Mouse (Mus musculus): Measurements from ENCODE around the gene Zfyve19. TPM values are rescaled to one million over a fixed set of nuclear protein-coding genes. Genes with fewer than 3 reads are reported as not detected.

Gene Zfyve19
- polyA plus RNA-seq, 1 experiment from 2014 or later, result 42.9 TPM

DNA sequence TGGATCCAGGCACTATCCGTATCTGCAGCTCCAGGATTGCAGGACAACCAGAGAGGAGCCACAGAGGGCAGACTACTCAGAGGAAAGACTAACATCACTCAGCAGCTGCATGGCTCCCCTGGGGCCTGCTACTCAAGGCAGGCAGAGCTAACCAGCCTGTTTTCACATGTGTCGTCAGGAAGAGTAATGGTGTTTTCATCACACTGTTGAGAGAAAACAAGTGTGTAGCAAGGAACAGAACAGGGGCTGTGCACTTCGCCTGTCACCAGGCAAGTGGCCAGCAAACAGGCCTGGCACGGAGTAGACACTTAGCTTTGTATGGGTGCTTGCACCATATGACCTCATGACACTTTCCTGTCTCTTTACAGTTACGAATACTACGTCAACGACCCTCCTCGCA, 36.8 kb upstream of the Zfyve19 start:
- peaks cover 16% of the 10 kb centered on the region for H3K27me3 ChIP-seq (ENCODE audit: control insufficient read depth, insufficient read depth, low read length)
- 64% methylated on average over 8 of the region's 8 CpGs for WGBS
- ATAC-seq (ENCODE audit: low FRiP score), result no peak
- no peak overlapping the region for H3K27ac ChIP-seq (ENCODE audit: low read depth, low read length)
- no peak overlapping the region for H3K4me3 ChIP-seq (ENCODE audit: low read depth, low read length)
- no peaks in the 10 kb centered on the region for H3K9me3 ChIP-seq (ENCODE audit: control insufficient read depth, low read length)
- H3K4me2 ChIP-seq (replicated peaks; ENCODE audit: low read depth, low read length), result no peak overlapping the region
- H3K36me3 ChIP-seq (ENCODE audit: control insufficient read depth, insufficient read depth, low read length), result no peaks in the 10 kb centered on the region
- peak; percentile 33 for DNase-seq (ENCODE audit: low spot score)
- H3K4me1 ChIP-seq (replicated peaks; ENCODE audit: control insufficient read depth, insufficient read depth, low read length), result peaks cover 13% of the 10 kb centered on the region
- no peak overlapping the region for H3K9ac ChIP-seq (ENCODE audit: low read depth, low read length)

DNA sequence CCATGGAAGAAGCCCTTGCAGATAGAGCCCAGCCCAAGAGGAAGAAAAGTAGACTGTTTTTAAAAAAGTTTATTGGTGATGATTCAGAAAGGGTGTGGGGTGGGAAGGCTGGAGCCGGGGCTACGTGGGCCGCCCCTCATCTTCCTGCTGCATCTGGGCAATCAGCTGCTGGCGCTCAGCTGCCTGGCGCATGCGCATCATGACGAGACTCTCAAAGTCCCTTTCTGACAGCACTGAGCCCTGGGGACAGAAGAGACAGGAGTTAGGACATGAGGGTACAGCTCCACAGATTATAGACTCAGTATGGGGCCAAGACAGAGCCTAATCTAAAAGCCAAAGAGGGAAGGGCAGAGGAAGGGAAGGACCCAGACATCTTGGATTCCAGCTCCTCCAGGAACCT, 36.0 kb upstream of the Zfyve19 start:
- H3K4me1 ChIP-seq (replicated peaks; ENCODE audit: control insufficient read depth, insufficient read depth, low read length), result peaks cover 10% of the 10 kb centered on the region
- ATAC-seq (ENCODE audit: low FRiP score), result no peak
- WGBS, result 91% methylated on average over 7 of the region's 7 CpGs
- H3K4me2 ChIP-seq (replicated peaks; ENCODE audit: low read depth, low read length), result no peak overlapping the region
- H3K27me3 ChIP-seq (ENCODE audit: control insufficient read depth, insufficient read depth, low read length), result peaks cover 8% of the 10 kb centered on the region
- H3K9me3 ChIP-seq (ENCODE audit: control insufficient read depth, low read length), result no peaks in the 10 kb centered on the region
- H3K27ac ChIP-seq (ENCODE audit: low read depth, low read length), result no peak overlapping the region
- no peak for DNase-seq (ENCODE audit: low spot score)
- H3K4me3 ChIP-seq (ENCODE audit: low read depth, low read length), result no peak overlapping the region
- peak overlapping the region; percentile 23; the same call in 1 of the 2 replicates for H3K9ac ChIP-seq (ENCODE audit: low read depth, low read length)
- H3K36me3 ChIP-seq (ENCODE audit: control insufficient read depth, insufficient read depth, low read length), result no peaks in the 10 kb centered on the region

DNA sequence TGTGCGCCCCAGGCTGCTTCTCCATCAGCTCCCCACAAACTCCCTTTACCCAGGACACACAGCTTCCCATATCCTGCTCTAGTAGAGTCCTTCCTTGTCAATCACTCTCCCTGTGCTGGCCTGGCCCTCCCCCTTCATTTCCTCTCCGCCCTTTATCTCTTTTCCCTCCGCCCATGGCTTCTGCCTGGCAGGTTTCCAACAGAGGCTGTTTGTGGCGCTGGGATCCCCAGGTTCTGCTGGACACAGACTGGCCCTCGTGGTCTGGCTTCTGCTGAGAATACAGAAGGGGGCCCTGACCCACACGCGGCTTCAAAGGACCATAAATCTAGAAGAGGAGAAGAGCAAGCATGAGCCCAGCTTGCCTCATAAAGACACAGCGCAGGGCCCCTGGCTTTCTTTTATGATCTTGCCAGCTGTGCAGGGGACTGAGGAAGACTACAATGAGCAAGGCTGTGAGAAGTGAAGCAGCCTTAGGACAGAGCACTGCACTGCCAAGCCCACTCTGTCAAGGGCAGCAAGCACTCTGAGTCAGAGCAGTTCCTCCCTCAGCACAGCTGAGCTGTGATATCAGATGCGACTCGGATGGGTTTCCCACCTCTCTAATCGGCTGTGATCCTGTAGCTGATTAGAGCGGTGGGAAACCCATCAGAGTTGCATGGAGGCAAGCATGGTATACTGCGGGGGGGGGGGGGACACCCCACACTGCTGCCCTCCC, 35.4 kb upstream of the Zfyve19 start:
- ATAC-seq (ENCODE audit: low FRiP score), result 0 out of 2 replicates have a peak, but pooled peaks have one; percentile 38
- WGBS, result 33% methylated on average over 13 of the region's 13 CpGs

DNA sequence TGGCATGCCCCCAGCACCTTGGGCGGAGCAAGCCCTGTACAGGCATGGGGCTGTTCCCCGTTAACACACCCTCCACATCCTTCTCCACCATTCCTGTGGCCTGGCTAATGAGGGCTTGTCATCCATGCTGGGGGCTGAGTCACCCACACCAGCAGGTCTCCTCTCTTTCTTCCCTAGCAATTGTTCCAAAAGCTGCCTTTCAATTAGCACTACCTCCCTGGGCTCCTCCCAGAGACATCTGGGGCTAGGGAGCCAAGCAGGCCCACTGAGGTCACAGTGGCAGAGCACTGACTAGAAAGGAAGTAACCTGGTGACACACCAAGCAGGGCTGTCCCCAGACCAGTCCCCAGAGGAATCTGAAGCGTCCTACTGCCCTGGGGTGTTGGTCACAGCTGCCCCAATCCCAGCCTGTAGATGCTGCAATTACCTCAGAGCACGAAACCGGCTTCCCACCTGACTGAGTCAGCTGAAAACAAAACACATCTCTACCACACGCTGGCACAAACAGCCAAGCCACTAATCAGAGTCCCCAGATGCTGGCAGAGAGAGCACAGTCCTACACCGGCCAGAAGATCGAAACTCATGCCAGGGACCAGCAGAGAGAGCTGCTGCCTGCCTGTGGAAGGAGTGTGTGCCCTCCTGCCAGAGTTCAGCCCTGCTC, 34.3 kb upstream of the Zfyve19 start, which contains the start of gene Gm14137:
Gm14137 (plus strand) TSS at position 519 of the 661 bp plus-strand sequence.
- H3K4me2 ChIP-seq (replicated peaks; ENCODE audit: low read depth, low read length), result no peak within 1 kb of the TSS

More for the DNA sequence above, 35.4 kb upstream of the Zfyve19 start:
- no peak overlapping the region for H3K4me3 ChIP-seq (ENCODE audit: low read depth, low read length)
- H3K9me3 ChIP-seq (ENCODE audit: control insufficient read depth, low read length), result no peaks in the 10 kb centered on the region
- no peaks in the 10 kb centered on the region for H3K36me3 ChIP-seq (ENCODE audit: control insufficient read depth, insufficient read depth, low read length)
- peaks cover 3% of the 10 kb centered on the region for H3K27me3 ChIP-seq (ENCODE audit: control insufficient read depth, insufficient read depth, low read length)
- peak overlapping the region; percentile 39; the same call in 1 of the 2 replicates for H3K27ac ChIP-seq (ENCODE audit: low read depth, low read length)
- peak; percentile 34 for DNase-seq (ENCODE audit: low spot score)
- peaks cover 6% of the 10 kb centered on the region for H3K4me1 ChIP-seq (replicated peaks; ENCODE audit: control insufficient read depth, insufficient read depth, low read length)
- no peak overlapping the region for H3K4me2 ChIP-seq (replicated peaks; ENCODE audit: low read depth, low read length)
- H3K9ac ChIP-seq (ENCODE audit: low read depth, low read length), result peak overlapping the region; percentile 23; the same call in 1 of the 2 replicates

DNA sequence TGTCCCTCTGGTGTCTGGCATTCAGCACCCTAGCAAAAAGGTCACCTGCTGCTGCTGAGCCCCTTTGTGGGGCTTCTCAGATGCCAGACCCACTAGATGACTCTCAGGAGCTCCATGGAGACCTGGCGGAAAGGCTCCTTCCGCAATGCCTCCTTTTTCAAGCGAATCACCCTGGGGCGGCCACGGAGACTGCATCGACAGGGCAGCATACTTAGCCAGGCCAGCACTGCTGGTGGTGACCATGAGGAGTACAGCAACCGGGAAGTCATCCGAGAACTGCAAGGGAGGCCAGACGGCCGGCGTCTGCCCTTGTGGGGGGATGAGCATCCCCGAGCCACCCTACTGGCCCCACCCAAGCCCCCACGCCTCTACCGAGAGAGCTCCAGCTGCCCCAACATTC, 33.6 kb upstream of the Zfyve19 start:
- 57% methylated on average over 14 of the region's 14 CpGs for WGBS

More for the DNA sequence above, 34.3 kb upstream of the Zfyve19 start, which contains the start of gene Gm14137:
- H3K9ac ChIP-seq (ENCODE audit: low read depth, low read length), result peak within 1 kb of the TSS; percentile 11; the same call in 1 of the 2 replicates
- peaks cover 5% of the 10 kb centered on the region; the same call in 1 of the 2 replicates for H3K4me1 ChIP-seq (replicated peaks; ENCODE audit: control insufficient read depth, insufficient read depth, low read length)
- H3K9me3 ChIP-seq (ENCODE audit: control insufficient read depth, low read length), result no peaks in the 10 kb centered on the region
- no peak for ATAC-seq (ENCODE audit: low FRiP score)
- H3K4me3 ChIP-seq (ENCODE audit: low read depth, low read length), result no peak within 1 kb of the TSS
- DNase-seq (ENCODE audit: low spot score), result no peak
- WGBS, result 44% methylated on average over 8 of the region's 8 CpGs
- no peak within 1 kb of the TSS; the same call in 1 of the 2 replicates for H3K27ac ChIP-seq (ENCODE audit: low read depth, low read length)
- H3K27me3 ChIP-seq (ENCODE audit: control insufficient read depth, insufficient read depth, low read length), result no peaks in the 10 kb centered on the region; the same call in 1 of the 2 replicates
- no peaks in the 10 kb centered on the region for H3K36me3 ChIP-seq (ENCODE audit: control insufficient read depth, insufficient read depth, low read length)

DNA sequence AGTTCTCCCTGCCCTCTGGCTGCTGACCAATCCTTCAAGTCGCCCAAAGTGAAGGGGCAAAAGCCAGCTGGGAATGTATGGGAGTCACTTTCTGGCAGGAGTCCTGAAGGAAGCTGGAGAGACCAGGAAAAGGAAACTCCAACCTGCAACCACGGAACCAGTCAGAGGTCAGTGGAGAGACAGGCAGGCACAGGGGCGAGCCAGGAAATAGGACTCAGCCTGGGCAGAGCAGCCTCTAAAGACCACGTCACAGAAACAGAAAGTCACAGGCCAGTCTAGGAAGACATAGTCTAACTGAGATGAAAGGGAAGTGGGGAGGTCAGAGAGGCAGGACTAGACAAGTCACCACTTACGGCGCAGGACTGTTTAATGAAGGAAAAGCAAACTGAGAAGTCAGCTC, 32.8 kb upstream of the Zfyve19 start:
- H3K4me1 ChIP-seq (replicated peaks; ENCODE audit: control insufficient read depth, insufficient read depth, low read length), result peaks cover 5% of the 10 kb centered on the region; the same call in 1 of the 2 replicates
- peaks cover 3% of the 10 kb centered on the region; the same call in 1 of the 2 replicates for H3K36me3 ChIP-seq (ENCODE audit: control insufficient read depth, insufficient read depth, low read length)
- H3K27ac ChIP-seq (ENCODE audit: low read depth, low read length), result no peak overlapping the region
- no peaks in the 10 kb centered on the region for H3K9me3 ChIP-seq (ENCODE audit: control insufficient read depth, low read length)
- no peak overlapping the region for H3K4me3 ChIP-seq (ENCODE audit: low read depth, low read length)
- no peak overlapping the region for H3K4me2 ChIP-seq (replicated peaks; ENCODE audit: low read depth, low read length)
- ATAC-seq (ENCODE audit: low FRiP score) (no peak), DNase-seq (ENCODE audit: low spot score) (no peak)
- 68% methylated on average over 6 of the region's 6 CpGs for whole genome bisulfite sequencing
- no peaks in the 10 kb centered on the region for H3K27me3 ChIP-seq (ENCODE audit: control insufficient read depth, insufficient read depth, low read length)
- no peak overlapping the region for H3K9ac ChIP-seq (ENCODE audit: low read depth, low read length)

More for the DNA sequence above, 33.6 kb upstream of the Zfyve19 start:
- ATAC-seq (ENCODE audit: low FRiP score) (no peak), DNase-seq (ENCODE audit: low spot score) (no peak)
- no peaks in the 10 kb centered on the region for H3K9me3 ChIP-seq (ENCODE audit: control insufficient read depth, low read length)
- H3K9ac ChIP-seq (ENCODE audit: low read depth, low read length), result 0 out of 2 replicates have a peak overlapping the region, but pooled peaks have one; percentile 11
- no peak overlapping the region for H3K27ac ChIP-seq (ENCODE audit: low read depth, low read length)
- no peak overlapping the region for H3K4me2 ChIP-seq (replicated peaks; ENCODE audit: low read depth, low read length)
- H3K4me1 ChIP-seq (replicated peaks; ENCODE audit: control insufficient read depth, insufficient read depth, low read length), result peaks cover 5% of the 10 kb centered on the region; the same call in 1 of the 2 replicates
- peaks cover 3% of the 10 kb centered on the region; the same call in 1 of the 2 replicates for H3K36me3 ChIP-seq (ENCODE audit: control insufficient read depth, insufficient read depth, low read length)
- H3K4me3 ChIP-seq (ENCODE audit: low read depth, low read length), result no peak overlapping the region
- H3K27me3 ChIP-seq (ENCODE audit: control insufficient read depth, insufficient read depth, low read length), result no peaks in the 10 kb centered on the region

DNA sequence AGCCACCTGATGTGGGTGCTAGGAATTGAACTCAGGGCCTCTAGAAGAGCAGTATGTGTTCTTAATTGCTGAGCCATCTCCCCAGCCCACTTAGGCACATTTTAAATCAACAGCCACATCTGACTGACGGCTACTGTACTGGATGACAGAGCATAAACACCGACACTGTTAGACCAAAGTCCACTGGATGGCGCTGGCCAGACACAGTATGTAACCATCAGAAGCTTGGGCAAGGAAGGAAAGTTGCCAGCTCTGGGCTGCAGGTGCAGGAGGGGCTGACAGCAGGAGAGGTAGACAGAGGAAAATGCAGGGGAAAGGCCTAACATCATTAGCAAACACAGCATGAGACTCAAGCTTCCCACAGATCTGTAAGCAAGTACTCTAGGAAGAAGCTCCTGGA, 31.7 kb upstream of the Zfyve19 start:
- no peak for ATAC-seq (ENCODE audit: low FRiP score)
- Histone ChIP-seq H3K4me1 (replicated peaks; ENCODE audit: control insufficient read depth, insufficient read depth, low read length) (peaks cover 5% of the 10 kb centered on the region; the same call in 1 of the 2 replicates), H3K9ac (ENCODE audit: low read depth, low read length) (no peak overlapping the region), H3K4me2 (replicated peaks; ENCODE audit: low read depth, low read length) (no peak overlapping the region), H3K27ac (ENCODE audit: low read depth, low read length) (no peak overlapping the region), H3K27me3 (ENCODE audit: control insufficient read depth, insufficient read depth, low read length) (no peaks in the 10 kb centered on the region), H3K4me3 (ENCODE audit: low read depth, low read length) (no peak overlapping the region), H3K9me3 (ENCODE audit: control insufficient read depth, low read length) (no peaks in the 10 kb centered on the region), H3K36me3 (ENCODE audit: control insufficient read depth, insufficient read depth, low read length) (peaks cover 3% of the 10 kb centered on the region; the same call in 1 of the 2 replicates)
- no peak for DNase-seq (ENCODE audit: low spot score)
- 54% methylated on average over 3 of the region's 3 CpGs for WGBS

DNA sequence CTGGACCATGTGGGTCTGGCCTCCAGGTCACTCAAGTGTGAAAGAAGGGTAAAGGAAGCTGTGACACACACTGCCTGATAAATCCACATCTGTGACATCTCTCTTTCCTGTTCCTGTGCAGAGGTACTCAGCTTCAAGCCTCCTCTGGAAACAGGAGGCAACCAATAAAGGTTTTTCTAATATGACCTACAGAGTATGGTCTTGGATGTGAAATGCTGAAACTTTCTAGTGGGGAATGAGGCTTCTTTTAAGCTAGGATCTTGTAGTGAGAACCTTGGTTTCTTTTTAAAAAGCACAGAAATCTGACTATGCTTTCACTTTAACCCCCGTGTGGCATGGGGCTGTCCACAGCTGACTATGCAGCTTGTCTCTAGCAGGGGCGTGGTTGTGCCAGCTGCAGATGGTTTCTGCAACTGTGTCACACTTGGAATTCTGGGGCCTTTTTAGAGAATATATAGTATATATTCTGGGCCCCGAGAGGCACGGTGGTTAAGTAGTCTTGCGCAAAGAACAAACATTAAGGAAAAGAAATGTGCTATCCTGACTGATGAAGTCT, 31.0 kb upstream of the Zfyve19 start:
- ATAC-seq (ENCODE audit: low FRiP score) (no peak), DNase-seq (ENCODE audit: low spot score) (no peak)
- no peaks in the 10 kb centered on the region for H3K27me3 ChIP-seq (ENCODE audit: control insufficient read depth, insufficient read depth, low read length)
- no peak overlapping the region for H3K4me3 ChIP-seq (ENCODE audit: low read depth, low read length)
- 89% methylated on average over 5 of the region's 5 CpGs for WGBS
- H3K4me1 ChIP-seq (replicated peaks; ENCODE audit: control insufficient read depth, insufficient read depth, low read length), result peaks cover 5% of the 10 kb centered on the region; the same call in 1 of the 2 replicates
- H3K9me3 ChIP-seq (ENCODE audit: control insufficient read depth, low read length), result no peaks in the 10 kb centered on the region
- no peak overlapping the region for H3K9ac ChIP-seq (ENCODE audit: low read depth, low read length)
- no peak overlapping the region for H3K4me2 ChIP-seq (replicated peaks; ENCODE audit: low read depth, low read length)
- peaks cover 3% of the 10 kb centered on the region; the same call in 1 of the 2 replicates for H3K36me3 ChIP-seq (ENCODE audit: control insufficient read depth, insufficient read depth, low read length)
- H3K27ac ChIP-seq (ENCODE audit: low read depth, low read length), result no peak overlapping the region

Data from hindbrain, embryonic 11.5 days (tissue).